Mouse (Mus musculus) megakaryocyte, adult 5-6 weeks (primary cell): ENCODE data around the gene Dock6. TPM values are rescaled to one million over a fixed set of nuclear protein-coding genes. Genes with fewer than 3 reads are reported as not detected.
"Not testable (repeated sequence)": the region's sequence is repeated elsewhere in the genome, so short reads cannot be mapped to it uniquely, and the experiment has no call there.

Experiments used
- ATAC-seq: 2 replicates; pipeline ENCODE4 v1.8.0; 2016; ENCODE audit warnings: mild to moderate bottlenecking, inconsistent platforms; ENCODE audit not compliant: poor library complexity, severe bottlenecking
- total RNA-seq, 2 experiments: library from RNA; stranded (forward) in 1 of 2; stranded (reverse) in 1 of 2; fragments of 153-499, 151-499 nt in 1 of 2; fragments of 221-1000, 200-1000 nt in 1 of 2; gene quantifications; 2 replicates each; pipeline versions ENCODE4 v1.2.3 to v1.2.4; 2015 to 2017

Dock6 gene
- total RNA-seq, 2 experiments from 2014 or later = 1.5 to 2.6 TPM

GRCm38 (mm10) chr9:21786309-21786708 is 66.1 kb downstream of the Dock6 start:
- ATAC-seq = not testable (repeated sequence)

GRCm38 (mm10) chr9:21784517-21785307 is 67.7 kb downstream of the Dock6 start:
- no peak for ATAC-seq

GRCm38 (mm10) chr9:21781657-21782468 is 70.6 kb downstream of the Dock6 start:
- no peak for ATAC-seq

GRCm38 (mm10) chr9:21777726-21778125 is 74.7 kb downstream of the Dock6 start:
- no peak for ATAC-seq

GRCm38 (mm10) chr9:21774353-21774752 is 78.1 kb downstream of the Dock6 start:
- no peak for ATAC-seq

GRCm38 (mm10) chr9:21773396-21773795 is 79.0 kb downstream of the Dock6 start:
- not testable (repeated sequence) for ATAC-seq

- ATAC-seq = no peak
Measured at GRCm38 (mm10) chr9:21769558-21770183, 82.8 kb downstream of the Dock6 start.

GRCm38 (mm10) chr9:21768511-21769411 is 83.7 kb downstream of the Dock6 start:
- no peak for ATAC-seq

GRCm38 (mm10) chr9:21767896-21768295 is 84.5 kb downstream of the Dock6 start:
- ATAC-seq = no peak

- ATAC-seq = no peak
Measured at GRCm38 (mm10) chr9:21764084-21764999, 88.1 kb downstream of the Dock6 start.

GRCm38 (mm10) chr9:21762135-21762534 is 90.3 kb downstream of the Dock6 start:
- no peak for ATAC-seq

- peak; percentile 99 for ATAC-seq
Measured at GRCm38 (mm10) chr9:21760155-21761088, 92.0 kb downstream of the Dock6 start, which contains the start of gene Spc24. Spc24 (minus strand) TSS chr9:21760303.

- no peak for ATAC-seq
Measured at GRCm38 (mm10) chr9:21759718-21760117, 92.7 kb downstream of the Dock6 start.

- no peak for ATAC-seq
Measured at GRCm38 (mm10) chr9:21758576-21759529, 93.6 kb downstream of the Dock6 start.

- ATAC-seq = no peak
Measured at GRCm38 (mm10) chr9:21754516-21755321, 97.7 kb downstream of the Dock6 start.

- no peak for ATAC-seq
Measured at GRCm38 (mm10) chr9:21754003-21754402, 98.4 kb downstream of the Dock6 start.
